Mouse (Mus musculus) ES-E14 (cell line): ENCODE data around the gene Rtp2. TPM values are rescaled to one million over a fixed set of nuclear protein-coding genes. Genes with fewer than 3 reads are reported as not detected.

Source experiments
- DNase-seq: peaks from one replicate; pipeline ENCODE4 v3.0.0-alpha.2; 2013; ENCODE audit warnings: low read depth, low spot score
- H3K27ac ChIP-seq: 2 replicates; pipeline ENCODE4 v1.5.1; 2012; ENCODE audit warnings: low read depth, mild to moderate bottlenecking, low read length, moderate library complexity, mixed read lengths; ENCODE audit not compliant: poor library complexity, insufficient read depth, severe bottlenecking
- H3K36me3 ChIP-seq: 2 replicates; pipeline ENCODE4 v1.6.1; 2012; ENCODE audit warnings: mild to moderate bottlenecking, low read length, moderate library complexity, mixed read lengths; ENCODE audit not compliant: control insufficient read depth, poor library complexity, insufficient read depth, severe bottlenecking
- H3K4me1 ChIP-seq, 2 experiments: fragments of 150-350 bp in 1 of 2; sonication (generic) in 1 of 2; 2 replicates each; pipeline ENCODE4 v1.6.1; 2012; ENCODE audit warnings: low read length in 2 of 2, mild to moderate bottlenecking in 1 of 2, mixed read lengths in 1 of 2; ENCODE audit not compliant: control insufficient read depth in 2 of 2, insufficient read depth in 2 of 2, poor library complexity in 1 of 2
- H3K4me3 ChIP-seq, 2 experiments: fragments of 150-350 bp in 1 of 2; sonication (generic) in 1 of 2; 2 replicates each; pipeline ENCODE4 v1.5.1; 2012; ENCODE audit warnings: low read length in 2 of 2, low read depth in 1 of 2, mild to moderate bottlenecking in 1 of 2, mixed read lengths in 1 of 2; ENCODE audit not compliant: insufficient read depth in 1 of 2, poor library complexity in 1 of 2, severe bottlenecking in 1 of 2
- H3K9ac ChIP-seq: 2 replicates; pipeline ENCODE4 v1.6.1; 2012; ENCODE audit warnings: low read depth, mild to moderate bottlenecking, low read length, mixed read lengths; ENCODE audit not compliant: poor library complexity, insufficient read depth, severe bottlenecking
- H3K9me3 ChIP-seq: fragments of 150-350 bp; sonication (generic); 2 replicates; pipeline ENCODE4 v1.6.1; 2012; ENCODE audit warnings: low read depth, mild to moderate bottlenecking, low read length; ENCODE audit not compliant: control insufficient read depth, insufficient read depth
- CHD2 ChIP-seq: IDR thresholded peaks from 2 replicates; pipeline ENCODE4 v1.6.1; 2014; ENCODE audit warnings: mild to moderate bottlenecking, low read depth, low read length, inconsistent platforms
- HCFC1 ChIP-seq: IDR thresholded peaks from 2 replicates; pipeline ENCODE4 v1.6.1; 2012; ENCODE audit warnings: low read length, inconsistent platforms, borderline replicate concordance; ENCODE audit not compliant: insufficient read depth
- MAFK ChIP-seq: IDR thresholded peaks from 2 replicates; pipeline ENCODE4 v1.6.1; 2014; ENCODE audit warnings: mild to moderate bottlenecking, low read depth, low read length, inconsistent platforms; ENCODE audit not compliant: insufficient read depth
- ZC3H11A ChIP-seq: IDR thresholded peaks from 2 replicates; pipeline ENCODE4 v1.6.1; 2012; ENCODE audit warnings: low read depth, mild to moderate bottlenecking, inconsistent platforms, low read length, borderline replicate concordance
- ZNF384 ChIP-seq: IDR thresholded peaks from 2 replicates; pipeline ENCODE4 v1.6.1; 2012; ENCODE audit warnings: low read depth, low read length, inconsistent platforms
- in situ Hi-C, 2 experiments: fragments of 600-800 bp; cut with MboI; formaldehyde crosslinking; loops; one replicate each; pipeline ENCODE4 v1.15.1; 2025; ENCODE audit warnings: low sequenced_read_pairs in 2 of 2, inconsistent platforms in 1 of 2; ENCODE audit not compliant: unreplicated experiment in 2 of 2
- total RNA-seq: library from RNA; depleted of rRNA; stranded (reverse); fragments of 300-350 nt; gene quantifications from 2 replicates; pipeline ENCODE4 v1.2.3, GENCODE M21; 2012

Rtp2 gene
- total RNA-seq, 1 experiment = 0.18 TPM

- no peak for TF ChIP-seq ZNF384
- TF ChIP-seq HCFC1 = no peak
- no peak for TF ChIP-seq CHD2
- TF ChIP-seq MAFK = no peak
- no peak for TF ChIP-seq ZC3H11A
- Histone ChIP-seq H3K4me3 (no peak overlapping the region), H3K4me1 (no peaks in the 10 kb centered on the region), H3K9me3 (no peaks in the 10 kb centered on the region), H3K36me3 (no peaks in the 10 kb centered on the region), H3K9ac (no peak overlapping the region), H3K27ac (no peak overlapping the region)
- in situ Hi-C loops = no loop called here
- DNase-seq = no peak
These were observed 1.6 kb downstream of the Rtp2 start for GRCm38 (mm10) chr16:23930426-23931073.

DNA sequence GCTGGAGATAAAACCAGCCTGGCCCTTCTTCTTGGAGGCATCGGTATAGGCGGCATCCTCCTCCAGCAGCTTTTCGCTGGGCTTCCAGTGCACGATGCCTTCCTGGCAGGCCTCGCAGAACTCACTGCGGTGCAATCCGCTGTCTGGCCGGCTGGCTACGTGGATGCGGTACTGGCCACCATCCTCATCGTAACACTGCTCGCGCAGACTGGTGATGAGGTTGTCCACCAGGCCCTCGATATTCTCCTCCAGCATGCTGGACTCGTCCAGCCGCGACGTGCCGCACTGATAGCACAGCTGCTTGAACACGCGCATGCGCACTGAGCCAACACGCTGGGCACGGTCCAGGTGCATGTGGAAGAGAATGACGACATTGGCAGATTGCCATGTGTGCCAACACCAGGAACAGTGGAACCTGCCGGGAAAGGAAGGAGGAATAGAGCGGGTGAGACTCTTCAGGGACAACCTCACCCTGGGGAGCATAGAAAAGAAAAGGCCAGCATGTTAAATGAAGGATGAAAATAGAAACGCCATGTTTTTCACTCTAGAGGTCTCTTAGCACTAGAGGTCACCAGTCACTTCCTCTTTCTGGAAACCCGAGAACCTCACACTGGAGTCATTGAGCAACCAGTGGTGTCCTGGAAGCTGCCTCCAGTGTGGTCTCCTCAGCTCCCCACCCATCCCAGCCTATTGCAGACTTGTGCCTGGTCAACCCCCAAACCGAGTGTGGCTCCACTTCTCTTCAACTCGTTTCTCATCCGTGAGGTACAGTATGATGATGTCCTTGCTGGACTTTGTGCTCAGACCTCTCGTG, 4.7 kb downstream of the Rtp2 start:
- H3K9ac ChIP-seq = no peak overlapping the region
- no peaks in the 10 kb centered on the region for H3K36me3 ChIP-seq
- no peaks in the 10 kb centered on the region for H3K9me3 ChIP-seq
- H3K27ac ChIP-seq = no peak overlapping the region
- in situ Hi-C loops = no loop called here
- TF ChIP-seq ZC3H11A = no peak
- no peak for TF ChIP-seq ZNF384
- TF ChIP-seq CHD2 = no peak
- no peak for TF ChIP-seq MAFK
- TF ChIP-seq HCFC1 = no peak
- H3K4me3 ChIP-seq = no peak overlapping the region
- peaks cover 0 to 3% of the 10 kb centered on the region in 2 experiments; a peak in 1 of 4 replicates for H3K4me1 ChIP-seq
- DNase-seq = no peak

GRCm38 (mm10) chr16:23922906-23923305, 9.3 kb downstream of the Rtp2 start:
- H3K4me1 ChIP-seq = peaks cover 2 to 5% of the 10 kb centered on the region in 2 experiments; a peak in 2 of 4 replicates
- H3K4me3 ChIP-seq = no peak overlapping the region
- H3K9ac ChIP-seq = no peak overlapping the region
- no peaks in the 10 kb centered on the region for H3K36me3 ChIP-seq
- H3K9me3 ChIP-seq = no peaks in the 10 kb centered on the region
- in situ Hi-C loops = no loop called here
- TF ChIP-seq HCFC1 (no peak), MAFK (no peak), ZC3H11A (no peak), CHD2 (no peak), ZNF384 (no peak)
- DNase-seq = no peak
- peak overlapping the region; percentile 73; the same call in 1 of the 2 replicates for H3K27ac ChIP-seq

- Histone ChIP-seq H3K4me3 (no peak overlapping the region), H3K9me3 (no peaks in the 10 kb centered on the region), H3K4me1 (peaks cover 2 to 5% of the 10 kb centered on the region in 2 experiments; a peak in 2 of 4 replicates), H3K36me3 (no peaks in the 10 kb centered on the region), H3K9ac (no peak overlapping the region), H3K27ac (peak overlapping the region; percentile 56; the same call in 1 of the 2 replicates)
- no peak for DNase-seq
- in situ Hi-C loops = no loop called here
- no peak for TF ChIP-seq ZC3H11A
- no peak for TF ChIP-seq CHD2
- no peak for TF ChIP-seq HCFC1
These were observed 10.5 kb downstream of the Rtp2 start for GRCm38 (mm10) chr16:23921697-23922096.
